Mouse (Mus musculus): ENCODE data around the gene Tuba1a.
"Not testable (repeated sequence)": the region's sequence is repeated elsewhere in the genome, so short reads cannot be mapped to it uniquely, and the experiment has no call there.

The Tuba1a gene

DNA sequence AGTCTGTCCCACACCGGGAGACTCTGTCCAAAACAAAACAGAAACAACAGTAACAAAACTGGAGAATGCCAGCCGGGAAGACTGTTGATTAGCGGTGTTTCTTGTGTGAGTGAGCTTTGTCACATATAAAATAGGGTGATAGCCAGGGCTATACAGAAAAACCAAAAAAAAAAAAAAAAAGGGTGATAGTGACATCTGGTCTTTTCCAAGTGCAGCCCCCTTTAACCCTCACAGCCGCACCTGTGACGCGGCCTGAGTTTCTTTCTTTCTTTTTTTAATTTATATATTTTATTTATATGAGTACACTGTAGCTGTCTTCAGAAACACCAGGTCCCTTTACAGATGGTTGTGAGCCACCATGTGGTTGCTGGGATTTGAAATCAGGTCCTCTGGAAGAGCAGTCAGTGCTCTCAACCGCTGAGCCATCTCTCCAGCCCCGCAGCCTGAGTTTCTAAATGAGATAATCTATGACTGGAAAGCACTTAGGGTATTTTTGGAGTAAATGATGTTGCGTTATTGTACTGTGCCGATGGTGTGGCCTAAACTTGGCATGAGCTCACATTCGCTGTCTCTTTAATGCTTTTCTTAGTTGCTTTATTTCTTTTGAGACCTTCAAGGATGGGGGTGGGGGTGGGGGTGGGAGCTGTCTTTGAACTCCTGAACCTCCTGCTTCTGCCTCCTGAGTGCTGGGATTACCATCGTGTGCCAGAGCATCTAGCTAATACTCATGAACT lies 32.6 kb upstream of the Tuba1a start:
- in situ Hi-C loops (cut with MboI, MseI) = no loop called here

DNA sequence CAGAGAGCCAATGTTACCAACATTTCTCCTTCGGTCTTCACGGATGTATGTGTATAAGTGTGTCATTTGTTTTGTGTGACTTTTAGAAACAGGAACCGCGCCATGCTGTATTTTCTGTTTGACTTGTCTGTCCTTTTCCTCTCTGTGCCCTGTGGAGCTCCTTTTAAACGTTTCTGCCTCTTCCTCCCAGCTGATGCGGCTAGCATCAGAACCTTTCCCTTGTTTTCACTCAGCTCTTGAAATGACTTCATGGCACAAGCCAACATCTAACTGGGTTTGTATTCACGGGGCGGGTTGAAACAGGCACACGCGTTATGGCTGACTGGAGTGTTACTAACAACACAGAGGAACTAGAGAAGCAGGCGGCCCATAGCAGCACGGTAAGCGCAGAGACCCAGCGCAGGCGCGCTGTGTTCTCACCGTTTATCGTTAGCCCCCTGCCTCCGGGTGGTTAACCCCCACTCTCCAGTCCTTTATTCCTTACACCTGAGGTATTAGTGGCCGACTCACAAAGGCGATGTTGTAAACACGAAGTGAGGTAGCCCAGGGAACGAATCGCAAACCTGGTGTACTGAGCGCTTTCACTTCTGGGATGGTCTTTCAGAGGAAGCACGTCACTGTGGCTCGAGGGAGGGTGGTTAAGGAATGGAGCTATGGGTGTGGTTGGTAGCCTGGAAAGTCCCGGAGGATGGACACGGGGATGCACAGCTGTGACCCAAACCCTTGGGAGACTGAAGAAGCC lies 31.9 kb upstream of the Tuba1a start:
- in situ Hi-C loops (cut with MboI, MseI) = no loop called here

DNA sequence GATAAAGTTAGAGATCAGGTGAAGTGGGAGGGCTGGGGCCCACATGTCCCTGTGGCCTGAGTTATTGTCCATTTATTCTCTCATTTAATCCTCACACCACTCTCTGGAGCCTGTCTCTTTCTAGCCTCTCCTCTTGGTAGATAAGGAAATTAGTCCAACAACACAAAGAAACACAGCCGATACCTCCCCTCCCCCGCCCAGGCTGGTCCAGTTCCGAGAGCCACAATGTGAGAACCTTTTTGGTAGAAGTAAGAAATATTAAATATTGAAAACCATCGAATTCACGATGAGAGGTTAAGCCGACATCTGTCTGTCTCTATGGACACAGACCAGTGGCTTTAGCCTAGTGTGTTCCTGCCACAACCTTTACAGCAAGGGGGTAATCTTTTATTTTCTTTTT lies 31.2 kb upstream of the Tuba1a start:
- in situ Hi-C loops (cut with MboI, MseI) = loop anchor here (5.0 kb wide), 1 partner anchor 42 kb away; no protein-coding TSS in a partner anchor

DNA sequence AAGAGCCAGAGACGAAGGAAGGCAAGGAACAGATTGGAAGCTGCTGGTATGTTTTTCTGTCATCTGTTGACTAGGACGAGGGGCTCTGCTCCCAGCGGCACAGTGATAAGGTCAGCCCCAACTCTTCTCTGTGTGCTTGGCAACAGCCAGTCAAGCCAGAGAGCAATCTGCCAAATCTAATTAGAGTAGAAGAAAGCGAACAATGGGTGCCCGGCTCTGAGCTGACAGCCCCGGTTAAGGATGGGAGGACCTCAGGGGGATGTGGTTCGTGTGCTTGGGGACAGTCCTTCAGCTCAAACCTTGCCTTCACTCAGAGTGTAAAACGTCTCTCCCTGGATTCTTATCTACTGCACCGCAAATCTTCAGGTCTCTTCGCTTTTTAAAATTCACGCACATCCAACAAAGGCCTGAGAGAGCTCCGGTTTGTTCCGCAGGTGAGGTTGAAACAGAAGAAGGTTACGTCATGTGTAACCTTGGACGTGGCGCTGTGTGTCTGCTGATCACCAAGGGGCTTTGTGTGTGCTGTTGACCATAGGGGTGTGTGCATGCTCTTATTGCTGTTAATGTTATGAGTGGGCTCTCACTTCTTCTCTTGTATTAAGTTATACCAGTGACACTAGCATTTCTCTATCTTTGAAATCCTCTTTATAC lies 30.1 kb upstream of the Tuba1a start:
- in situ Hi-C loops (cut with MboI, MseI) = loop anchor here (5.0 kb wide), 1 partner anchor 41 kb away; no protein-coding TSS in a partner anchor

DNA sequence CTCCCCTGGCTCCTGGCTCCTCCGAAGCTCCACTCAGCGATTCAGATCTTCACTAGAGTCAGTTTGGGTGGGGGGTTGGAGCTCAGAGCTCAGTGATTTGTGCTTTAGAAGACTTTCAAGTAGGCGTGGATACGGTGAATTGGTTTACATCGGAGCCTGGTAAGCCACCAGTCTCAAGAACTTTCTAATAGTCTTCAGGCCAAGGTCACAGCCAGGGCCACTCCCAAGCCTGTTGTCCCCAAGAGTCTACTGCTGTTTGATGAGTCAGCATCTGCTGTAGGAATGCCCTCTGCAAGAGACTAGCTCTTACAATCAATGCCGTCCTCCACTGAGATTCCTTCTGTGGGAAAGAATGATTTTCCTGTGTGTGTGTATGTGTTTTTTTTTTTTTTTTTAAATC lies 28.6 kb upstream of the Tuba1a start:
- in situ Hi-C loops (cut with MboI, MseI) = loop anchor here (5.0 kb wide), 1 partner anchor 40 kb away; no protein-coding TSS in a partner anchor

DNA sequence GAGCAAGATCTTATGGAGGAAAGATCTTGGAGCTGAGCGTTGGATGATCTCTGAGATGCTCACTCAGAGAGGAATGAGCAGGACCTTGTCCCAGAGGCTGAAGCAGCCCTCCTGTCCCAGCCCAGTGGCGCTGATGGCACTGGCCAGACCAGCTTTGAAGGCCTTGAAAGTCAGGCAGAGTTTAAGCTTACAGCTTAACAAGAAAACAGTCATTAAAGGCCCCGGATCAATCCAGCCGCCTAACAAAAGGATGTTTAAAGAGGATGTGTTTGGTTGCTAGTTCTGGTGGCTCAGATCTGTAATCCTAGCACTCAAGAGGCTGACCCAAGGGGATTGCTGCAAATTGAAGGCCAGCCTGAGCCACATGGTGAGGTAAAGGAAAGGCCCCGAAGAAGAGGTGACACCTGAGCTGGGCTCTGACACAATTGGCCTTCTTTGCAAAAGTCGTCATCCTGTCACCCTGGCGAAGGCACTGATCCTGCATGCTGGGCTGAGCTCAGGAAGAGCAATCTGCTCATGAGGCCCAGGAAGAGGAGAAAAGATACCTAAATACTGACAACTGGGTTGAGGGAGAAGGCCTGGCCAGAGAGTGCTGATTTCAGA lies 26.6 kb upstream of the Tuba1a start:
- in situ Hi-C loops (cut with MboI, MseI) = loop anchor here (5.0 kb wide), 1 partner anchor 38 kb away; no protein-coding TSS in a partner anchor

DNA sequence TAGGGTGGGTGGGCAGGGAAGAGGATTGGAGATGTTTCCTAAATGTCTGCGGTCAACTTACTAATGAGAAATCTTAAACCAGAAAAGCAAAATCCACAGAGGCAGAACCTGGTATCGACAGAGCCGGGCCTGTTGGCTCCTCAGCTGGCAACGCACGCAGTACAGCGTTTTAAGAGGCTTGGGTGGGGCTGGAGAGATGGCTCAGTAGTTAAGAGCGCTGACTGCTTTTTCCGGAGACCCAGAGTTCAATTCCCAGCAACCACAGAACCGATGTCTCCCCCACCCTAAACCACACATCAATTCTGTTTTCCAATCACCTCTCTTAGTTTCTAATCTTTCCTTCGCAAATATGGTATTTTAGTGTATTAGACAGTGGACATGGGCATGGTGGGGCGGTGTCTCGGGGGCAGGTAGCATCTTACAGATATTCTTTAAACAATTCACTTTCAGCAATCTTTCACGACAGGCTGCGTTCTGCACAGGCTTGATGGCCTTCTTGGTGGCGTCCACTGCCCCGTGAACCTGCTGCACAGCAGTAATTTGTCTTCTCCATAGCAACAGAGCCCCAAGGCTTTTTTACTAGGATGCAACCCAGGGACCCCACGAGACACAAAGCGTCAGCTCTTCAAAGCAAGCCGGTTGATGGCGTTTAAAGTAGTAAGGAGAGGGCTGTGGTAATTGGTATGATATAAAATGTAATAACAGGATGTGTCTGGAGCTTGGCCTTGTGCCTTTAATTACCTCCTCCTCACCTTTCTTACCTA lies 25.1 kb upstream of the Tuba1a start:
- in situ Hi-C loops (cut with MboI, MseI) = no loop called here

DNA sequence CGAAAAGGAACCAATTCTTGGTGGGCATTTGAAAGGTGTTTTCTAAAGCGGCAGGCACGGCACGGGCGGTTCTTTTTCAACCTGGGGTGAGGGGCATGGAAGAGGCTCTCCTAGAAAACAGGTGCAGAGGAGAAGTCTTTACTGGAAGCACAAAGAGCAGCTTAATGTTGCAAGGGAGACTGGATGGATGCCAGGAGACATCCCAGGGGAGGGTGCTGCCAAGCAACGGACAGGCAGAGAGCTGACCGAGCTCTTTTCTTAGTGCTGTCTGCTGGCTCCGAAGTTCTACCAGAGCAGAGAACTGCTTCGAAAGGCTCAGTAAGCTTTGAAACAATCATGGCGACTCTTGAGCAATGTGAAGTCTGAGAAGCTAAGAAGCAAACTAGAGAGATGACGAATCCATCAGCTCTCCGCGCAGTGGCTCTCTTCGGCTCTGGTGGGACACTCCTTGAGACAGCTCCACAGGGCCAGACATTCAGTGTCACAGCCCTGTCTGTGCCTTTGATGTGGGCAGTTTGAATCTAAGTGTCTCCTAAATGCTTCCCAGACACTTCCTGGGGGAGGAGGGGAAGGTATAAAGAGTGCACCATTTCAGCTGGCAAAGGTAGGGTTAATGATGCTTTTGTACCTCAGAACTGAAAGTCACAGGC lies 24.4 kb upstream of the Tuba1a start:
- in situ Hi-C loops (cut with MboI, MseI) = no loop called here

DNA sequence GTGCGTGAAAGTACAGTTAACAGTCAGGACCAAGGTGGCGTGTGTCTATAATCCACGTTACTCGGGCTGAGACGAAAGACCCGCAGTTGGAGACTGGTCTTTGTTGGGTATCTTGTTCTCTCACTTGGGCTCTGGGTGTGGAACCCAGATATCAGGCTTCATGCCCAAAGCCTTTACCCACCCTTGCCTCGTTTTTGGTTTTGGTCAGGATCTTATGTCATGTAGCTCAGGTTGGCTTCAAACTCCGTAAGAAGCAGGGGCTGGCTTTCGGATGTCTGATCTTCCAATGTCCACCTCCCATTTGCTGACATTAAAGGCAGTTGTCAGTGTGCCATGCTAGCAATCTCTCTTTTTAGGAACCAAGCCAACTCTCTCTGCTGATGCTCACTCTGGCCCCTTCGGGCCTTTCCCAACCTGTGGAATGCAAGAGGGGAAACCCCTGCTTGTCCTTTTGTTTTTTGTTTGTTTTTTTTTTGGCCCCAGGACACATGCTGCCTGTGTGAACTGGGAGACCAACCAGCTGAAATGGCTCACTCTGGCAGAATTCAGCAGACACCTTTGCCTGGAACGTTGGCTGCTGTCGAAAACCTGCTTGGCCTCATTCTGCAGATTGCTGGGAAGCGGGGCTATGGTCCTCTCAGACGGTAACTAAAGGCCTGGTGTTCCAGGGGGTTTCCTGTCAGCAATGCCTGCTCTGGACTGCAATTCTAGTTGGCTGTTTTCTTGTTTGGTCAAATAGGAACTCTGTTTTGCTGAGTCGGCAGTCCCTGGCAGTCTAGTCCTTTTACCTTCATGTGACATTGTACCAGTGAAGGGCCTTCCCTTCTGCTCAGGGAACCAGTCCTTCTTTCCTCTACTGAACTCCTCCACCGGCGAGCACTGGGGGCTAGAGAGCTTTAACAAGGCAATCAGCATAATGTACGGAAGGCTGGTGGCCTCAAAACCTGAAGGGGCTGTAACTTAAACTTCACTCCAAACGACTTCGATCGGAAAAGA lies 23.6 kb upstream of the Tuba1a start:
- in situ Hi-C loops (cut with MboI, MseI) = no loop called here

DNA sequence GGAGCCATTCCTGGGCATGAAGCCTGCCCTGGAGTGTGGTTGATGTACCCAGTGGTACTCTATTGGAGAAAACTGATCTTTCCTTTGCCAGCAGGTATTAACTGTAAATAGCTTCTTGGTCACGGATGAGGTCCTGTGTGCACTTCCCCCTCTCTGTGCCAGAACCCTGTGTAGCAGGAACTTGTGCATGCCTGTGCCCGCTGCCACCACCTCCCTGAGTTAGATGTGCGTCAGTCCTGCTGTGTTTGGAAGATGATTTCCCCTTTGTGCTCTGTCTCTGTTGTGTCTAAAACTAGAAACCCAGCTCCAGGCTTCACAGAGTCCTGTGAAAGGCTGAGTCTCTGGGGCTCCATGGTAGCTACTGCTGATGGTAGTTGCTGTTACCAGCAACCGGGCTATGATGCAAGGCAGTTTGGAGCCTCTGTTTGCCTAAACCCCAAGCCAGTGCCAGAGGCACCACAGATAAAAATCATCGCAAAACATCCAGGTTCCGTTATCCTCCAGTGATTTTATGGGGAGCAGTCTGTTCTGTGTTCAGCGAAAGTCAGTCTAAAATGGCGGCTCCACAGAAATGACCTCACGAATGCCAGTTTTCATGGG lies 19.6 kb upstream of the Tuba1a start:
- in situ Hi-C loops (cut with MboI, MseI) = no loop called here

DNA sequence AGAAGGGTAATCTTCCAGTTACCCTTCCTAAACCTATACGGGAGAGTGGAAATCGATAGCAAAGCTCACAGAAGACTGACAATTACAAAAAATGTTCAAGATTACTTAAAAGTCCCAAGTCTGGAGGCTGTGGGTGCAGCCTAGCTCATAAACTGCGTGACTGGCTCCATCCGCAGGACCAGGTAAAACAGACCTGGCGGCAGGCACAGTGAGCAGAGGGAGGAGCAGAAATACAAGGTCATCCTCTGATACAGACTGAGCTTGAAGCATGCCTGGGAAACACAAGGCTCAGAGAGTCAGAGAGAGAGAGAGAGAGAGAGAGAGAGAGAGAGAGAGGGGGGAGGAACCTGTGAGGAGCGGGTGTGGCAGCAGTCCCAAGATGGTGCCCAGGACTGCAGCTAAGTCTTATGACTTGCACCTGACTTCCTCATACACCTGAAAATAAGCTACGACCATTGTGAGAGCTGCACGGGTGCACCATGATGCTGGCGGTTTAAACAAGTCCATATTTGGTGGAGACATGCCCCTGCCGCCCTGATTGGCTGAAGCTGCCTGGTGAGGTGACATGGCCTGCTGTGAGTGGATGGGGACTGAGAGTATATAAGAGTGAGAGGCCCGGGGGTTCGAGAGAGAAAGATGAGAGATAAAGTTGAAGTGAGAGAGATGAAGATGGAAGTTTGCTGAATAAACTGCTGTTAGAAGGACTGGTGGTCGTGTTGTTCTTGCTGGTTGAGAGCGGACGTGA lies 18.2 kb upstream of the Tuba1a start:
- in situ Hi-C loops (cut with MboI, MseI) = not testable (repeated sequence)

DNA sequence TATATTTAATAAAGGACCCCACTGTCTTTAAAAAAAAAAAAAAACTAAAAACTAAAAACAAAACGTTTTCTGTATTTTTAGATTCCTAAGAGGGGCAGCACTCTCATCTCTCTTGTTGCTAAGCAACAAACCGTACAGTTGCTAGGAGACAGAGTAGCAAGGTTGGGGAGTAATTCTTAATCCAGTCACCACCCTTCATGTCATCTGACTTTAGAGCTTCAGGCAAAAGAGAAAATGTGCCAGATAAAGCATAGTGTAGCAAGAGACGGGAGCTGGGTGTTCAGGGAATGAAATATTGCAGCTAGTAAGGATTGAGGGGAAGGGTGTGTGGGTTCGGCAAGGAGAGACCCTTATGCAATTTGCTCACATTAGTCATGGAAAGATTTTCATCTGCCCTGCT lies 17.6 kb upstream of the Tuba1a start:
- in situ Hi-C loops (cut with MboI, MseI) = no loop called here

DNA sequence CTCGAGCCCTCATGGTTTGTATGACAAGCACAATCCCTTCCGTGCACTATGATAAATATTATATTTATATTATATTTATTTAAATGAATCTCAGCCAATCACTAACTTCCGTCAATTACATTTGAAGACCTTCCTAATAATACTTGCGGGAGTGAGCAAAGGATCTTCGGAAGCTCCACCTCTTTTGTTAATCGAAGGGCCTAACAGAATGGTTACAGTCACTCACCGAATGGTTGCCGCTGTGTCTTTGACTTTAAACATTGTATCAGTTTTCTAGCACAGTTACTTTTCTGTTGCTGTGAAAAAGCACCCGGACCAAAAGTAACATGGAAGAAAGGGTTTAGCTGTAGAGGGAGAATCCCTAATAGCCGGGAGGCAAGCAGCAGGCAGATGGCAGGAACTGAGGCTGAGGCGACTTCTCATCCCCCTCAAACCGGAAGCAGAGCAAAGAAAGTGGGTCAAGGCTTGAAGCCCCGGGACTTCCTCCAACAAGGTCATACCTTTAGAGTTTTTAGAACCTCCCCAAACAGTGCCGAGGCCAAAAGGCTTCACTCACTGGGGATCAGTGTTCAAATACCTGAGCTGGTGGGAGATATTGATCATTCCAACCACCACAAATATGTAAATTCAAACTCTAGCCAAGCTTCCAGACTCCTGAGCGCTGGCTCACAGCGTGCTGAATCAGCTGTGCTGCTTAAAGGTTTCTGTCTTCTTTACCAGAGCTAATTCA lies 16.0 kb upstream of the Tuba1a start:
- in situ Hi-C loops (cut with MboI, MseI) = no loop called here

DNA sequence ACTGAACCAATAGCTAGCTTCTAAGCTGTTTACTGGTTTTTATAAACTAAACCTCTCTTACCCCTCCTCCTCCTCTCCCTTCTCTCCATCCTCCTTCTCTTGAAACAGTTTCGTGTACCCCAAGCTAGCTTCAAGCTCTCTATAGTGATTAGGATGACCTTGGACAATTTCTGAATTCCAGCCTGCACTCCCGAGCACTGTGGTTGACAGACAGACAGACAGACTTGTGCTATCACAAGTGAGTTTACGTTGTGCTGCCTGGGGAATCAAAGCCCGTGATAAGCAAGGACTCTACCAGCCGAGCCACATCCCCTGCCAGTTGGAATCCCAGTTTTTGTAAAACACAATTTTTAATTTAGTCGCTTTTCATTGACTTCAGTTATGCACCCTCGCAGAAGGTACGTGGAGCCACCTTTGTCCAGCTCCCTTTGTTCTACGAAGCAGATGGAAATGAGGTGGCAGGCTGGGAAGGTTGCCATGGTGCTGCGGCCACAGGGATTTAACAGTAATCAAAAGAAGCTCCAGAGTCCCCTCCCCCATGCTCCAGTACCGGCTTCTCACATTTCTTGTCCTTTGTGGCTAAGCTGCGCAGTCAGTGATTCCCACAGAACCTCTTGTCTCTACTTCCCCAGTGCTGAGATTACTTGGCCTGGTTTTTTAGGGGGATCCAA lies 15.3 kb upstream of the Tuba1a start:
- in situ Hi-C loops (cut with MboI, MseI) = no loop called here

DNA sequence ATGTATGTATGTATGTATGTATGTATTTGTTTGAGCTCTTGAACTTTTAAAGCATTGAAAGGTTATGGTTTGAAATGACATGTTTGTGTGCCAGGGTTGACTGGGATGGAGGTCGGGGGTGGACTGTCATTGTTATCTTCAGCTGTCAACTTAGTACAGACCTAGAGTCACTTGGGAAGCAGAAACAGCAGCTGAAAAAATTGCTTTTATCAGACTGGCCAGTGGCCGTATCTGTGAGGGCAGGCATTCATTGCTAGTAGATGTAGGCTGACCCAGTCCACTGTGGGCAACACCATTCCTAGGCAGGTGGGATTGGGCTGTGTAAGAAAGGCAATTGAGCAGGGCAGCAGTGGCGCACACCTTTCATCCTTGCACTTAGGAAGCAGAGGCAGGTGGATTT lies 6.0 kb upstream of the Tuba1a start:
- in situ Hi-C loops (cut with MboI, MseI) = no loop called here

DNA sequence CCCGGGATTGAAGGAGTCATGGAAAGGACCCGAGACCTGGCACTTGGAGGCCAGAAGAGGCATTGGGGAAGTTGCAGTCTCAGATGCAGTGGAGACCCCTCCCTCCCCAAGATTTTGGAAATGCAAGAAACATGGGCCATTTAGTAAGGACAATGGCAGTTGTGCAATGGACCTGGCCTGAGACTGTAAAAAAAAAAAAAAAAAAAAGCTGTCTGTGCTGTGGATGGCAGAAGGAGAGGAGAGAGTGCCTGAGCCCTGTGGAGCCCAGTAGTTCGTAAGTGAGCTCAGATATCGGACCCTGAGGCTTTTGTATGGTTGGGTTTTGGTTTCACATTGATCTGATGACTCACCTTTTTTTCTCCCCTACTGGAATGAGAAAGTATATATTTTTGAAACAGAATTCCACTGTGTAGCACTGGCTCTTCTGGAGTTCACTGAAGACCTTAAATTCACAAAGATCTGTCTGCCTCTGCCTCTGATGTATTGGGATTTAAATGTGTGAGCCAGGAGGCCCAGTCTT lies 5.5 kb upstream of the Tuba1a start:
- in situ Hi-C loops (cut with MboI, MseI) = no loop called here

DNA sequence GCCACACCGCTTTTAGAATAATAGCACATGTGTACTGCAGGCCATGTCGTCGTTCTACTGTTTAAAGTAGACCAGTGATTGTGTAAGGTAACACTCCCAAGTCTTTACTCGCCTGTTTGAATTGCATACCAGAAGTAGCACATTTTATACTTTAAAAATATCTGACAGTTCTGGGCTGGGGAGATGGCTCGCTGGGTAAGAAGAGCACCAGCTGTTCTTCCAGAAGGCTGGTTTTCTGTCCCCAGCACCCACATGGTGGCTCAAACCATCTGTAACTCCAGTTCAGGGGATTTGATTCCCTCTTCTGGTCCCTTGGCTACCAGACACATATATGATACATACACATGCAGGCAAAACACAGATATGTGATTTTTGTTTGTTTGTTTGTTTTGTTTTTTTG lies 4.0 kb upstream of the Tuba1a start:
- in situ Hi-C loops (cut with MboI, MseI) = no loop called here
